Mouse (Mus musculus): Measurements from ENCODE around the gene Tox3.

Gene Tox3

DNA sequence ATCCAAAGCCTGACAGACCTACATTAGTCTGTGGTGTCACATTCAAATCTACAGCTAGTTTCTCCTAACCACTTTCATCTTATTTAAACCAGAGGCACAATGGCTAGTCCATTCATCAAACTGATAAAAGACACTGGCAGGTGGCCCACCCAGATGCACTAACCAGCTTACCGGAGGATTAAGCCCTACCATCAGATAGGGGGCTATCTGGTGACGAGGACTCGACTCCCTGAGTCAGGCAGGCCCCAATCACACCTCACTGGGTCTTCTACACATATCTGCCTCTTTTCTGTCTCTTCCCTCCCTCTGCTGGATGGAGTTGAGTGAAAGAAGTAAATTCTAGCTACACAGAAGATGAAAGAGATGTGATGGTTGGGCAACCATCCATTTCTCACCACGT is 24.3 kb downstream of the Tox3 start:
- DNase-seq, result no peak

DNA sequence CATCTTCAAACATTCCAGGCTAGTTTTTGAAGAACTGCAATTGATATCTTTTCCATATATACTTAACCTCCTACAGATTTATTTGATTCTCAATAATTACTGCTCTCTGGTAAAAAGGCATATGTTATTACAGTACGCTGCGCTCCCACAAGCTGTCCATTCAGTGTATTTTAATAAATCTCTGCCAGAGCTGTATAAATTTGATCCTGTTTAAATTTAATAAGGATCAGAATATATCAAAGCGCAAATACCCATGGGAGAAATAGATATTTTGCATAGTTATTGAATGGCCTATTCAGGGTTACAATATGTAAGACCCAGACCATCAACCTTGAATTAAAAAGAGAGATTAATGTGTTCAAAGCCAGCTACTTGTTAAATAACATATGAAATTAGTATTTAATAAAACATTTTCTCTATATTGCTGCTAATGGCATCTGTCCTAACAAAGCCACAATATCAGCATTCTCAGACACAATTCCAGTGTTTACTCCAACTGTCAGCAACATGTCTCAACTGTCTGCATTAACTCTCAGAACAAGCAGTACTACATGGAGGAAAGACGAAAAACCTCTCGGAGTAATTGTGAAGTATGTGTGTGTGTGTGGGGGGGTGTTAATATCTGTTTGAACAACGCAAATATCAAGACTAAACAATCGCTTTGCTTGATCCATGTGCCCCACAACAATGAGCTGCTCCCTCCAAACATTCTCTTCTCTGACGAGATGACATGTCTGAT is 25.3 kb downstream of the Tox3 start:
- DNase-seq, result no peak

DNA sequence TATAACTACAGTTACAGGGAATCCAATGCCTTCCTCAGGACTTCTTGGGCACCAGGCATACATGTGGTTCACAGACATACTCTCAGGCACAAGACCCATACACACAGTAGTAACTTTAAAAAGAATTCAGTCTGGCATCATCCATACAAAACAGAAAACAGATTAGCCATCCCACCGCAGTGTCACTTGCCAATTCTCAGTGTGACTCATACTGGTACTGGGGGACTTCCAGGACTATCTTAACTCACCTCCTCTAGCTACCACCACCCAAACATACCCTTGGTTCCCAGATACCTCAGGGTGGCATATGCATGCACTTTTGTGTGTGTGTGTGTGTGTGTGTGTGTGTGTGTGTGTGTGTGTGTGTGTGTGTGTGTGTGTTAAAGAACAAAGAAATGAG is 26.9 kb downstream of the Tox3 start:
- DNase-seq, result no peak

DNA sequence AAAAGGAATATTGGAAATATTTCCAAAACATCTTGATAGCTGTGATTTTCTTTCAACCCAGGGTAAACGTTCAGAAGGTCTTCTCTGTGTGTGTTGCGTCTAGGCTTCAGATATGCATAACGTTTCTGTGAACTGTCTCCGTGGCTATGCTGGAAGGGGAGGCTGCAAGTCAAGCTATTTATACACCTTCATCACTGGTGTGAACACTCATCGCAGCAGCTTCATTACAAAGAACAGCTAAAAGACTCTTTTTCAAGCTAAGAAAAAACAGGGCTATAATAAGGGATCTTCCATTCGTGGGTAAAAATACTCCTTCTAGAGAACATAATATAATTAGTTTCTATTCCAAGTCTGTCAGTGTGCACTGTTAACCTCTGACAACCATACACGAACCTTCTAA is 33.8 kb downstream of the Tox3 start:
- DNase-seq, result no peak

DNA sequence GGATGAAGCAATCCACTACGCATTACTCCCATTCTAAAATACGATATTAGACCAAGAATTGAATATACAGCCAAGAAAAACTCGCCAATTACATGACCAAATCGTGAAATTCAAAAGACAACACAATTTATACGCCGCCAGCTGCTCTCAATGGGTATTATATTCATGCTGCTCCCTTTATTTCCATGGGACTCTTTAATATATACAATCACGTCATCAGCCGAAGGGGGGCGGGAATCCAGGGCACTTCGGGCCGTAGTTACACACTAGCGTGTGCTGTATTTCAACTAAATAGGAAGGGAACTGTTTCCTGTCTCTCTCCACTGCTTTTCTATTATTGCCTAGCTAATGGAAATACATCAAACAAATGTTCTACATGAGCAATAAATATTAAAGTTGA is 45.2 kb downstream of the Tox3 start:
- no peak for DNase-seq

DNA sequence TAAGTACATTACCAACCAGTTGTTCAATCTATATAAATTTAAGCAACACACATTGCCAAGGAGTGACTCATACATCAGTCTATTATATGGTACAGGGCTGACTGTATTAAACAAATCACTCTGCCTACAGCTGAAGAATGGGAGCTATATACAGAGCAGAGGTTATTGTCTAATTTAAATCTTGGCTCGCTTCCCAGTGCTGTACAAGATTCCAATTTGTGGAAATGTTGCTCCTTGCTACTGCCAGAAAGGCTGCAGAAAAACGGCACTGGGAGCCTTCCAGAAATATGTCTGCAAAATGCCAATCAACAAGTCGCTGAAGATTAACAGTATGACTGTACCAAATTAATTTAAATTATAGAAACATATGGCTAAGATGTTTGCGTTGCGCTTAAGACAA is 45.9 kb downstream of the Tox3 start:
- no peak for DNase-seq

DNA sequence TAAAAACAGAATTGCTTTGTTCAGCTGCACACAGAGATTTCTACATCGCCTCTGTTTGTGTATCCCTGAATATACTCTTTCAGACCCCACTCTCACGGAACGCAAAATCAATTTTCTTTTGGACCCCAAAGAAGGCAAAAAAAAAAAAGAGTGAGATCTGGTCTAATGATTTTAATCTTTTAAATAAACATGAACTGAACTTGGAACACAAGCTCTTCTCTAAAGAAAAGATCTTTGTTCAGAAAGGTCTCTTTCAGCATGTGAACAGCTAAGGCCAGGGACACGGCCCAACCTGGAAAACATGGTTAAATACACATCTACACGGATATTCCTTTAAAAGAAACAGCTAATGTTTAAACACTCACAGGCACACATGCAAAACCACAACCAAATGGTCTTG is 46.6 kb downstream of the Tox3 start:
- no peak for DNase-seq

DNA sequence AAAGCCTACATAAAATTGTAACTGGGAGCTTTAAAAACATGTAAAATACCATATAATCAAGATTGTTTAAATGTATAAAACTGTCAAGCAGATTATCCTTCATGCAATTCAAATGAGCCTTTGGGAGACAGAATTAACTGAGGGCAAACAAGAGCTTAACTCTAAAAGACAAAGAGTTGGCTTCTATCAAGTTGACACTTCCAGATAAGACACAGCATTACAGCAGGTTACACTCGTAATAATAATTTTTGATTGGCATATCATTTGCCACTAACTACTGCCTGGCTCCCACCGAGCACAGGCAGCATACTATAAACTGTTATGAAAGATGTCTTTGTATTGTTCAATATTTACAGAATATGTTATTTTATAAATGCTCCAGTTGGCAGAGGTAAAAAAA is 47.2 kb downstream of the Tox3 start:
- DNase-seq, result no peak

DNA sequence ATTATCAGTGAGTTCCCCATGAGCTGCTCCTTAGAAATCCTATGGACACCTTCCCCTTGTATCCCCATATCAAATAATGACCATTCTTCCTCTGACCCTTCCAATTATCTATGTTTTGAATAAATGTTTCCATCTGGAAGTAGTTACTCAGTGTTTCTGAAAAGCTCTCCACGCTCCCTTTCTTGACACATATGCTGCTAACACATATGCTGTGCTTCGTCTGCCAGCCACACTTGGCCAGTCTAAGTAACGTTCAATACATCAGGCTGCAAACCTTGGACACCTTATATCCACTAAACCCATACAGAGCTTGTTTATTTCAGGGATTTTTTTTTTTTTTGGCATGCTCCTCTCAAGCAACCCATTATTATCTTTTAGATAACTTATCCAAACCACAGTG is 54.1 kb downstream of the Tox3 start:
- no peak for DNase-seq

DNA sequence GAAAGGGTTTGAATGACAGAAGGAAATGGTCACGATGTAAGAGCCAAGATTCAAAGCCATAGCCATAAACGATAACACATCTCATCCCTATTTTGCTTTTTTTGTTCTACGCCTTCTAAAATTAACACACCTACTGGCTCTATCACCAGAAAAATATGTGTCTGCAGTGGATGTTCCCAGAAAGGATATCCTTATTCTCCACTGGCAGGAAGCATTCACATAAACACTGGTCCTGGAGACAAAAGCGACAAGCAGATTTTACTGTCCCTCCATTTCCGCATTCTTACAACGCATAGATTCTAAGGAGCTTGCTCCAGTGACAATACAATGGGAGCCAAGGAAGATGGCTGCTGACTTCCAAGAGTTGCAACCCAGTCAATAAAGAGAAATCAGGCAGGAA is 57.3 kb downstream of the Tox3 start:
- no peak for DNase-seq

DNA sequence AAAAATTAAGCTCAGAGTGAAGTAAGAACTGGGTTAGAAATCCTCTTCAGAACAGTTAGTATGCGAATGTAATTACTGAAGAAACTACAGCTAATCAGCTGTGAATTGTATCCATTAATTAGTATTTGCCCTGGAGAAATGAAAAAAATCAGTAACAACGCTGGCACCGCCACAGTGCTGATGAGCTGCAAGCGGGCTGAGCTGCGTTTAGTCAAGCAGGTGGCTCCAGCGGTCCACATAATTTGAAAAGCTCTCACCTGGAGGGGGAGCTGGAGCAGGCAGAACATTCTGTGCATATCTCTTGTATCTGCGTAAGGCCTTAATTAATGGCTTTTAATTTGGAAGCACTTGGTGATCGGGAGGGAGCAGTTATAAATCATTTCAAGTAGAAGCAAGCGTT is 71.4 kb downstream of the Tox3 start:
- DNase-seq, result no peak

DNA sequence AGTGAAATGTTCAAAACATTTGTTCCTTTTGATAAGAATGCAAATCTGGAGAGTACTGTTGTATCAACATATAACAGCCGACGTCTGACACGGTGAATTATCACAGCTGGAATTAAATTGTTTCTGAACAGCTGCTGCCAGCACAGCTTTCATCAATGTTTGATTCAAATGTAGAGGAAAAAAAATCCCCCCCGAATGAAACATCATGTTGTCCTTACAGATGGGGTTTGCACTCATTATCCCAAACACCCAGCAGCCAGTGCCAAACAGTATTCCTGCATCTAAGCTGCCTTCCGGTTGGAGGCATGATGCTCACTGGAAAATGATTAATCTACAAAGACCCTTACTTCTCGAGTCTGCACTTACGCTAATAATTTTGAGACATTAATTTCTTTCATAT is 75.0 kb downstream of the Tox3 start:
- DNase-seq, result no peak

DNA sequence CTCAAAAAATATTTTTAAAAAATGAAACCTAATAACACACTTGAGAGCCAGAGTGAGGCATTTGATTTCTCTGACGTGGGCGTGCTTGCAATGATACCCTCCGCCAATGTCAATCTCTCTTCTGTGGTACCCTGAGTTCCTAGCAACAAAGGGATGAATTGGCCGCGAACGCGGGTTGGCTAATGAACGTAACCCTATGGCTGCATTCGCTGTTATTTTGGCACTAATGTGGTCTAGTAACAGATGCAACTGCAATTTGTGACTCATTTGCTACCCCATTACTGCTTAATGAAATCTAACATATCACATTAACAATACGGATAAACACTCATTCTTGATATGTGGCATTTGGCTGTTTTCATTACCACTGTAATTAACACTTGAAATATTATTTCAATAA is 76.2 kb downstream of the Tox3 start:
- DNase-seq, result no peak

DNA sequence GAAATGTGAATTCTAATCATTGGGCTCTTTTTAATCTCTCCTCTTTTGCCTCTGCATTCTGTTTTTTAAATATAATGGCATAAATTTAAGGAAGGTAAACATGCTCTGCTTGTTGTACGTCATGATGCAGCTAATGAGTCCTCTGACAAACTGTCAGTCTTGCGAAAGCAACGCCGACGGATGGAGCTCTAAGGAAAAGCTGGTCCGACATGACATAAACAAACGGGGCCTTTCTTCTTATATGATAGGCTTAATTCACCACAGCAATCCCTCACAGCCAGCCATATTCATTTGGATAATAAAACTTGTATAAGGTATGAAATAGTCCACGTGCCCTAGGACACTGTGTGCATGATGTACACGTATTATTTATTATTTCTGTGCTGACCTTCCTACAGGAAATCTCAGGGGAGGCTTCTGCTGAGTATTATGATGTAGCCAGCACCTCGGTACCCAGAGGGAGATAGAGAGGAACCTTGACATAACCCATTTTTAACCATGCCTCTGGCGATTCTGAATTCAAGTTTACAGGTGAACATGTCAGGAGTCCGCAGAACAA is 80.4 kb downstream of the Tox3 start:
- no peak for DNase-seq

DNA sequence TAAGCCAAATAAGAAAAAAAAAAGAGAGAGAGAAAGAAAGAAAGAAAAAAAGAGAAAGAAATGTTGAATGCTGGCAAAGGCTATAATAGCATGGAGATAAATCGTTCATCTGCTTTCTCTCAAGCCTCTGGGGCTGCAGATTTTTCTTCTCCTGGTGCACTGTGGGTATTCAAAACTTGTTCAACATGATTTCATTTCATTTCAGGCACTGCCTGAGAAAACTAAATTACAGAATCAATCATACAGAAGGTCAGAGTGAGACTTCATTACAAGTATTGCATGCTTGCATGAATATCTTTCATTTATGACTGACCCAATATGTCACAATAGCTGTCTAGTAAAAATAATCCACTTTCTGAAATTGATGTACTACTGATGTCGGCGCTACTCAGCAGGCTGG is 81.2 kb downstream of the Tox3 start:
- no peak for DNase-seq

DNA sequence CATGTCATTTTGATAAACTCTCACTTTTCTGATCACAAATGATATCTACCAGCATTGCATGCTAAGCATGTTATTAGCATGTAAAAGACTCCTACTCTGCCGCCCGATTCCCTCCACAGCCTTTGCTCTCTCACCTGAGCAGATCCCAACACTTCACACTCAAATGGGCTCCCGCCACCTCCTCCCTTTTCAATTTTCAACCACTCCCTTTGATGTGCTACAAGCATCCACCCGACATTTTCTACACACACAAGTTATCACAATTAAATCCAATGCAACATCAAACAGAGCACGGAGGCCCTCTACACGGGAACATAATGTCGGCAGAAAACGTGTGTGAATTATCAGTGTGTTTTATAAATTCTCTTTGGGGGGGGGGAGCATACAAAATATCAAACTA is 81.9 kb downstream of the Tox3 start:
- DNase-seq, result no peak

DNA sequence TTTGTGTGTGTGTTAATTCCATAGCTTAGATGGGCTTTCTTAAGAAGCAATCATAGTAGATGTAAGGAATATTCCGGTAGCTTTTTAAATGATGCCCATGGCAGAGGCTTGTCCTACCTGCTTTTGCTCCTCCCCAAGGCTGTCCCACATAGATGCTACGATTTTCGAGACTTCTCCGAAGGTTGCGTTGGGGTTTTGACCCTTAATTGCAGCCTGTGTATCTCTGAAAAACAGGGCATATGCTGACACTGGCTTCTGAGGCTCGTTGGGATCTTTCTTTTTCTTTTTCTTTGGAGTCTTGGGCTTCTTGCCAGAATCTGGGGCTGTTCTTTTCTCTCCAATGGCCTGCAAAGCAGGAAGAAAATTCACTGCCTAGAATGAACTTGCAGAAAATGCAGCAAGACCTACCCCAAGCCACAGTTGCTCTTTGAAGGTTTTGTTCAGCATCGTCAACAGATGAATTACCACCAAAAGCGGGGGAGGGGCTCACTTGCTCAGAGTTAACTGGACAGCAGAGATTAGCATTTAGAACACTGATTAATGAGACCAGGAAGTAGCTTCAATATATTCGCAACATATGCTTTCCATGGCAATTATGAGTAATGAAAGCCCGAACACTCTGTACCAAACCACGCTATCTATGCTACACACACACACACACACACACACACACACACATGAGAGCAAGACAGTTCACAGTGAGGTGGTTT is 93.8 kb downstream of the Tox3 start:
- DNase-seq, result no peak

DNA sequence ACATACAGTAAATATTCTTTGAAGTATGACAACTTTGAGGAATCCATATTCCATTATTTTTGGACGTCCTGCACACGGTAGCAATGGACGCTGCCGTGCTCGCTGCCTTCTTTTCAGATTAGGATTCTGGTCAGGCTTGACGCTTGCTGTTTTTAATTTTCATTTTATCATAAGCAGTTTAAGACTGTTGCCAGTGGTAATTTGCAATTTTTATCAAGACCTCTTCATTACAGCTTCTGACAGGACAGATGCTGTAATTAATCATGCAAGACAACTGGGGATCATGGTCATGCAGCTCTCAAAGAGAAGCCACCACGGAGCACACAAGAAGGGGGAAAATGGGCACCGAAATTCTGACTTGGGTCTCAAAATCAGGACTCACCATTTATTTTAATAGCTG is 101.8 kb downstream of the Tox3 start:
- no peak for DNase-seq

DNA sequence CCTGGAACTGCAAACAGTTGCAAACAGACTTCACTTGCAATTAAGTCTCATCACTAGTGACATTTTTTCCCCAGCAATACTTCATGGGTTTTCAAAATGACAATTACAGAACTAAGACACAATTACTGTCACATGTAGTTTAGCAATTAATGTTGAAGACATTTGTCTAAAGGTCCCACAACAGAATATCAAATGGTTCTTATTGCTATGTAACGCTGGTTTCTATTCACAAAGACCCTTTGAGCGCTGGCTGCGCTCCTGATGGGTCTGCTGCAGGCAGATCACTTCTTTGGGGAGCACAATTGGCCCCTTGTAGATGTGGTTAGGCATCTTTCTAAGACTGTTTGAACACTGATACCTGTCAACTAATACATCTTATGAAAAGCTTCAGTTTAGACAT is 102.3 kb downstream of the Tox3 start:
- DNase-seq, result no peak

DNA sequence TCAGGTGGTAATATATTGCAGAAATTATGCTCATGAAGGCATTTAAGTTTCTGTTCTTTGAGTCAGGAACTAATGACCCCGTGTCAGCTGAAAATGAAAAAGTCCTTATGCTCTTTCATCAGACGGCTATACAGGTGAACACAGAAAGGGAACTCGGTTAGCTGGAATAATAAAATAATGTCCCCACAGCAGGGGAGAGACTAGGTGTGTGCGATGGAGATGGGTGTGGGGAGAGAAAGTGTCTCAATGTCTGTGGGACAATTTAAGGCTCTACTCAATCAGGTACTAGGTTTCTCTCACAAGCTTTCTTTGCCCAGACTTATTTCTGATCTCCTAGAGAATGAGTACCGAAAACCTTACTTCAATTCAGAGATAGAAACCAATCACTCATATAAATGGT is 103.0 kb downstream of the Tox3 start:
- DNase-seq, result no peak

DNA sequence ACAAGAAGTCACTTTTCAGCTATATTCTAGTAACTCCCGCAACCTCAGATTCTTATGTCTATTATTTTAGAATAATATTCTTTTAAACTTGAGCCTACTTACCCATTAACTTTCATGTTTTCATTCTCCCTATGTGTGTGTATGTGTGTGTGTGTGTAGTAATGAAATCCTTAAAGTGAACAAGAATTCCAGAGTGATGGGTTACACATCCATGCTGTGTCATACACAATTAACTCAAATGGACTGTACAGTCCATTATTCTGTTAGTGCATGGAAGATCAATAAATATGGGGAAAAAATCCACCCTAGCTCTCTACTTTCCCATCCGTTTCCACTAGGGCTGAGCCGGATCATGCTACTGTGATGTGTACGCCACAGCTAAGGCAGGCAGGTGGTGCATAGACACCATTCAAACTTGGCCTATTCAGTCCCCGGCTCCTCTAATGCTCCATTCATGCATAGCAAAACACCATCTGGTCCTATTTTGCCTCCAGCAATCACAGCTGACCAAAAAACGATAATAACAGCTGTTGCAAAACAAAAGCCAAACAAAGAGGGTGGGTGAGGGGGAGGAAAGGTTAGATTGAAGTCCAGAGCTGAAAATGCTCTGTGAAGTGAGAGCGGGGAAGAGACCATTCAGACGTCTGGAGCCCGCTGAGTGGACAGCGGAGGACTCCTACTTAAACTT is 103.5 kb downstream of the Tox3 start:
- DNase-seq, result peak; percentile 51 to 62

DNA sequence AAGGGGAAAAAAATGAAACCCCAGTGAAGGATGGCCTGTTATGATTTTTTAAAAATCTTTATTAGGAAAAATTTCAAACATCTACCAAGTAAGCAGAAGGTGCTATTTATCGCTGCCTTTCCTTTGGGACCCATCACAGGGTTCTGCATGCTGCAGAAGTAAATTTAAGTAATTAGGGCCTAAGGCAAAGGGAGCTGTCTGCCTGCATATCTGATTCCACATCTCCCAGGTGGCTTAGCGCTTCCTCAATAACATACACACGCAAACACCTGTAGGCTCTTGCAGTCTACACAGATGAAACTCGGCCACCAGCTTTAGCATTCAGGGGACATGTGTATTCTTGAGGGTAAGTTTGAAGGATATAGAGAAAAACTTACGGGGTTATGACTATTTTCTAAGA is 104.2 kb downstream of the Tox3 start:
- no peak for DNase-seq

DNA sequence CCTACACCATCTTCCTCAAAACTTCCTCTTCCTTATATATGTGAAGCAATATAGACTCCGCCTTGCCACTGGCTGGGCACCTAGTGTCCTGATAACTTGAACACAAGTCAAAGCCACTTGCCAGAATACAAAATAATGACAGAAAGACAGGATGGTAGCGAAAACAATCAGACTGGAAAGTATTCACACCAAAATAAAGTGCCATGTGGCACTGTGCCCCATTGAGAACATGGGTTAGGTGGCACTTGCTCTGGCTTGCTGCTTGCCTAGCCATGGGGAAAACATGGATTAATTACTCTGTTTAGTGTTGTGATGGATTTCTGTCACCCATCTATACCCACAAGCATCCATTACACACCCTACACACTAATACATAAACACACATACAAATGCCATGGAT is 105.8 kb downstream of the Tox3 start:
- no peak for DNase-seq

DNA sequence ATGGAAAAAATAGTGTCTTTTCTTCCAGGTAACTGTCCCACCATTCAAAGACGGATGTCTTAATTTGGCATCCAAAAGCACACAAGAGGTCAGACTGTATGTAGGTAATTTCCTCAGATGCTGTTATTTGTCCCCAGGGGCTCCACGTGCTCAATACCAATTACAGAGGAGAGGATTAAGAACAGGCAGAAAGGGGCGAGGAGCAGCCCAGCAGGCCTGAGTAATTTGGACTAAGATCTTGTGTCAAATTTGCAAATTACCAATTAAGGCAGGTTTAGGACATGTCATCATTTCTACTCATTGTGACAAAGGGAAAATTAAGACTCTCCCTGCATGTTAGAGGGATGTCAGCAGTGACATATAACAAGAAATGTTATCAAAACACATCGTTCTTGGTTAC is 106.7 kb downstream of the Tox3 start:
- DNase-seq, result no peak
